In the genomic region with DNA sequence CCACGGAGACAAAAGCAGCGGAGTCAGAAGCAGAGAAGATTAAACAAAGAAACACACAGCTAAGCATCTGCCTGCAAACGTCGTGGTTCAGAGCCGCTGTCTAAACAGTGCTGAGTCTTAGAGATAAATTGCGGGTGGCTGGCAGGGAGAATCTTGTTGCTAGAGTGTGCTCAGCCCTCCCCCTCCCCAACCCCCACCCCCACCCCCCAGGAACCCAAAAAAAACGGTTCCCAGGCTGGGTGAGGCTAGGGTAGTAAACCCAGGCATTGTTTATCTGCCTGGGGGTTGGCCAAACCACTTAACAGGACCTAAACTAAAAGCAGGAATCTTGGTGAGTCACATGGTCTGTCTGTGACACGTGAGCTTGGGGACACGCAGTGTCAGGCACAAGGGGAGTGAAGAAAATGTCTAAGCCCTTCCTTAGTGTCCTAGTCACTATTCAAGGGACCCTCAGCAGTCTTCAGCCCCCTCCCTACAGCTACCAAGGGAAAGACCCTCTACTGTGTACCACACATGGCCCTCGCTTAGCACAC, we compare ENCODE assay signal across 8 mouse cellular contexts.
DNase-seq lines count a peak whose midpoint lies in the region; ATAC-seq and TF ChIP-seq lines count a peak whose summit lies in the region.

No protein-coding gene starts in this region.

- H3K4me1 ChIP-seq in hindbrain, embryonic 11.5 days (replicated peaks; ENCODE audit: control insufficient read depth, insufficient read depth, low read length) = no peaks in the 10 kb centered on the region
- peaks cover 6% of the 10 kb centered on the region; the same call in 1 of the 2 replicates for H3K4me1 ChIP-seq in hindbrain, embryonic 14.5 days (replicated peaks; ENCODE audit: control insufficient read depth, insufficient read depth, low read length)
- peaks cover 5% of the 10 kb centered on the region for H3K4me1 ChIP-seq in hindbrain, postnatal 0 days (ENCODE audit: insufficient read depth, low read length)

- no peaks in the 10 kb centered on the region for H3K36me3 ChIP-seq in hindbrain, embryonic 11.5 days (ENCODE audit: control insufficient read depth, insufficient read depth, low read length)
- H3K36me3 ChIP-seq in hindbrain, embryonic 14.5 days (replicated peaks; ENCODE audit: control insufficient read depth, insufficient read depth) = no peaks in the 10 kb centered on the region
- H3K36me3 ChIP-seq in hindbrain, postnatal 0 days (ENCODE audit: insufficient read depth, low read length) = no peaks in the 10 kb centered on the region
- H3K36me3 ChIP-seq in myocyte (ENCODE audit: control insufficient read depth, insufficient read depth) = no peaks in the 10 kb centered on the region

- no peak overlapping the region for H3K9ac ChIP-seq in hindbrain, embryonic 11.5 days (ENCODE audit: low read depth, low read length)
- no peak overlapping the region for H3K9ac ChIP-seq in hindbrain, embryonic 14.5 days
- no peak overlapping the region for H3K9ac ChIP-seq in hindbrain, postnatal 0 days (replicated peaks; ENCODE audit: low read length)

- no peaks in the 10 kb centered on the region for H3K9me3 ChIP-seq in hindbrain, embryonic 11.5 days (ENCODE audit: control insufficient read depth, low read length)
- no peaks in the 10 kb centered on the region for H3K9me3 ChIP-seq in hindbrain, embryonic 14.5 days (ENCODE audit: control insufficient read depth, low read length)
- no peaks in the 10 kb centered on the region for H3K9me3 ChIP-seq in hindbrain, postnatal 0 days (ENCODE audit: low read length)

- WGBS in hindbrain, embryonic 11.5 days = 33% methylated on average over 10 of the region's 10 CpGs
- 27% methylated on average over 10 of the region's 10 CpGs for WGBS in hindbrain, embryonic 14.5 days
- 22% methylated on average over 10 of the region's 10 CpGs for WGBS in hindbrain, postnatal 0 days

- no peak for TF ChIP-seq POLR2A in myocyte (IDR thresholded peaks at IDR 0.05; ENCODE audit: insufficient read length, low read depth)

- no peak overlapping the region for H3K4me2 ChIP-seq in hindbrain, embryonic 11.5 days (replicated peaks; ENCODE audit: low read depth, low read length)
- no peak overlapping the region for H3K4me2 ChIP-seq in hindbrain, embryonic 14.5 days (replicated peaks)
- no peak overlapping the region for H3K4me2 ChIP-seq in hindbrain, postnatal 0 days (ENCODE audit: low read depth, low read length)
- no peak overlapping the region for H3K4me2 ChIP-seq in myocyte (ENCODE audit: low read depth)

- 0 out of 2 replicates have a peak, but pooled peaks have one; percentile 22 for ATAC-seq in hindbrain, embryonic 11.5 days (ENCODE audit: low FRiP score)
- no peak for ATAC-seq in hindbrain, embryonic 14.5 days (ENCODE audit: low FRiP score)
- no peak; the same call in 1 of the 2 replicates for ATAC-seq in hindbrain, postnatal 0 days

- DNase-seq in hindbrain, embryonic 11.5 days (ENCODE audit: low spot score) = peak; percentile 4
- DNase-seq in hindbrain, embryonic 14.5 days (ENCODE audit: low spot score) = no peak
- DNase-seq in embryo, embryonic 10.5 days (ENCODE audit: low spot score) = peak; percentile 17
- peak; percentile 30 for DNase-seq in hindbrain, postnatal 0 days (ENCODE audit: low spot score)
- DNase-seq in frontal cortex, postnatal 25 days (ENCODE audit: low spot score in 2 of 2) = no peak
- DNase-seq in gastrocnemius, adult 18-20 months (ENCODE audit: low spot score) = no peak
- DNase-seq in cerebellum, postnatal 36 days = no peak

- no peak for TF ChIP-seq CTCF in hindbrain, postnatal 0 days (IDR thresholded peaks at IDR 0.05; ENCODE audit: low read depth)

- H3K4me3 ChIP-seq in hindbrain, embryonic 11.5 days (ENCODE audit: low read depth, low read length) = no peak overlapping the region
- no peak overlapping the region for H3K4me3 ChIP-seq in hindbrain, embryonic 14.5 days (replicated peaks; ENCODE audit: low read length)
- H3K4me3 ChIP-seq in hindbrain, postnatal 0 days (ENCODE audit: low read length) = no peak overlapping the region
- no peak overlapping the region for H3K4me3 ChIP-seq in myocyte

- H3ac ChIP-seq in myocyte (ENCODE audit: control insufficient read depth, insufficient read length) = no peak overlapping the region

- H3K27me3 ChIP-seq in hindbrain, embryonic 11.5 days (ENCODE audit: control insufficient read depth, insufficient read depth, low read length) = no peaks in the 10 kb centered on the region
- no peaks in the 10 kb centered on the region for H3K27me3 ChIP-seq in hindbrain, embryonic 14.5 days (ENCODE audit: control insufficient read depth, insufficient read depth, low read length)
- H3K27me3 ChIP-seq in hindbrain, postnatal 0 days (ENCODE audit: insufficient read depth, low read length) = no peaks in the 10 kb centered on the region
- no peaks in the 10 kb centered on the region for H3K27me3 ChIP-seq in myocyte (ENCODE audit: control insufficient read depth, insufficient read depth, insufficient read length)

- H3K27ac ChIP-seq in hindbrain, embryonic 11.5 days (ENCODE audit: low read depth, low read length) = no peak overlapping the region
- no peak overlapping the region for H3K27ac ChIP-seq in hindbrain, embryonic 14.5 days
- H3K27ac ChIP-seq in hindbrain, postnatal 0 days = no peak overlapping the region

- no peaks in the 10 kb centered on the region for H3K79me2 ChIP-seq in myocyte (ENCODE audit: control insufficient read depth, insufficient read depth)

TF ChIP-seq in myocyte, 11 proteins besides CTCF, POLR2A, EP300 and RAD21:
- no peak for TF ChIP-seq TCF12 (IDR thresholded peaks at IDR 0.05; ENCODE audit: insufficient read depth, poor library complexity, severe bottlenecking)
- peak; percentile 58 for TF ChIP-seq USF1 (IDR thresholded peaks at IDR 0.05; ENCODE audit: low read depth)

Comparison
In these comparisons a context has a peak if more than half of its experiments do, and no peak if none do; other contexts are left out.
1. DNase-seq: peak in hindbrain, embryonic 11.5 days (single experiment), embryo, embryonic 10.5 days (single experiment) and hindbrain, postnatal 0 days (single experiment); none in hindbrain, embryonic 14.5 days (single experiment), frontal cortex, postnatal 25 days (0 of 2), gastrocnemius, adult 18-20 months (single experiment) and cerebellum, postnatal 36 days (0 of 2).